Mouse (Mus musculus) kidney, embryonic 14.5 days (tissue): ENCODE data around the gene Gnai1. TPM values are rescaled to one million over a fixed set of nuclear protein-coding genes. Genes with fewer than 3 reads are reported as not detected.

Experiments
- ATAC-seq: fragments of 200-750 bp; cut with Nextera tagmentation; 2 replicates; pipeline ENCODE4 v1.8.0; 2017; ENCODE audit warnings: moderate number of reproducible peaks, mild to moderate bottlenecking, moderate TSS enrichment, moderate library complexity; ENCODE audit not compliant: low FRiP score, low TSS enrichment
- H3K27ac ChIP-seq: fragments of 300-500 bp; sonication (generic); 2 replicates; pipeline ENCODE4 v1.5.1; 2014; ENCODE audit warnings: low read depth, mild to moderate bottlenecking, low read length, moderate library complexity, mixed read lengths
- H3K27me3 ChIP-seq: fragments of 300-500 bp; sonication (generic); 2 replicates; pipeline ENCODE4 v1.6.1; 2014; ENCODE audit warnings: mild to moderate bottlenecking, low read length; ENCODE audit not compliant: control insufficient read depth, insufficient read depth
- H3K36me3 ChIP-seq: fragments of 300-500 bp; sonication (generic); 2 replicates; pipeline ENCODE4 v1.6.1; 2014; ENCODE audit warnings: low read length, mixed read lengths; ENCODE audit not compliant: control insufficient read depth, insufficient read depth
- H3K4me1 ChIP-seq: fragments of 300-500 bp; sonication (generic); 2 replicates; pipeline ENCODE4 v1.6.1; 2014; ENCODE audit warnings: low read length, mixed read lengths; ENCODE audit not compliant: control insufficient read depth, insufficient read depth
- H3K4me2 ChIP-seq: fragments of 300-500 bp; sonication (generic); replicated peaks from 2 replicates; pipeline ENCODE4 v1.6.1; 2014; ENCODE audit warnings: low read depth, mild to moderate bottlenecking, low read length
- H3K4me3 ChIP-seq: fragments of 300-500 bp; sonication (generic); 2 replicates; pipeline ENCODE4 v1.5.1; 2014; ENCODE audit warnings: mild to moderate bottlenecking, low read length
- H3K9ac ChIP-seq: fragments of 300-500 bp; sonication (generic); 2 replicates; pipeline ENCODE4 v1.6.1; 2014; ENCODE audit warnings: low read depth, mild to moderate bottlenecking, low read length, moderate library complexity
- H3K9me3 ChIP-seq: fragments of 300-500 bp; sonication (generic); 2 replicates; pipeline ENCODE4 v1.6.1; 2016; ENCODE audit warnings: low read length; ENCODE audit not compliant: control insufficient read depth
- WGBS: fragments of 180-500 bp; shearing (Covaris S2); extraction: QIAGEN DNeasy Blood & Tissue Kit; methylation state at CpG from one replicate; pipeline ENCODE4 v1.1.7; 2014; 5-methylcytosine and 5-hydroxymethylcytosine counted together
- polyA plus RNA-seq: library from polyadenylated mRNA; unstranded; fragments of >200 nt; fragmentation: Nextera tagmentation; extraction: Ambion mirVana; gene quantifications from 2 replicates; pipeline ENCODE4 v1.2.1, GENCODE M21; 2014

The Gnai1 gene
- polyA plus RNA-seq = 22.6 and 31.9 TPM in 2 replicates

GRCm38 (mm10) chr5:18360281-18360819, at the start of gene Gnai1:
Gnai1 (minus strand) TSS chr5:18360355.
- Histone ChIP-seq H3K36me3 (no peaks in the 10 kb centered on the region), H3K4me1 (no peaks in the 10 kb centered on the region; the same call in 1 of the 2 replicates), H3K27ac (no peak within 1 kb of the TSS), H3K4me2 (peak within 1 kb of the TSS; percentile 92), H3K9me3 (no peaks in the 10 kb centered on the region), H3K4me3 (peak within 1 kb of the TSS; percentile 84), H3K27me3 (no peaks in the 10 kb centered on the region), H3K9ac (peak within 1 kb of the TSS; percentile 72)
- peak; percentile 96 for ATAC-seq
- WGBS = 0% methylated on average over 33 of the region's 76 CpGs

GRCm38 (mm10) chr5:18367864-18368263, 7.7 kb upstream of the Gnai1 start:
- H3K4me3 ChIP-seq = no peak overlapping the region
- no peaks in the 10 kb centered on the region for H3K9me3 ChIP-seq
- WGBS = 4% methylated on average over 2 of the region's 2 CpGs
- H3K27me3 ChIP-seq = no peaks in the 10 kb centered on the region
- no peaks in the 10 kb centered on the region for H3K36me3 ChIP-seq
- H3K4me2 ChIP-seq = no peak overlapping the region
- H3K27ac ChIP-seq = no peak overlapping the region
- ATAC-seq = no peak
- H3K4me1 ChIP-seq = no peaks in the 10 kb centered on the region
- no peak overlapping the region for H3K9ac ChIP-seq

GRCm38 (mm10) chr5:18365460-18365859, 5.3 kb upstream of the Gnai1 start:
- Histone ChIP-seq H3K9ac (no peak overlapping the region), H3K4me3 (no peak overlapping the region), H3K27ac (no peak overlapping the region), H3K36me3 (no peaks in the 10 kb centered on the region), H3K9me3 (no peaks in the 10 kb centered on the region), H3K4me2 (no peak overlapping the region), H3K4me1 (no peaks in the 10 kb centered on the region), H3K27me3 (no peaks in the 10 kb centered on the region)
- no peak for ATAC-seq
- WGBS = 90% methylated on average over 3 of the region's 3 CpGs

- no peaks in the 10 kb centered on the region; the same call in 1 of the 2 replicates for H3K4me1 ChIP-seq
- no peaks in the 10 kb centered on the region for H3K36me3 ChIP-seq
- ATAC-seq = no peak
- peak overlapping the region; percentile 72; the same call in 1 of the 2 replicates for H3K9ac ChIP-seq
- no peaks in the 10 kb centered on the region for H3K9me3 ChIP-seq
- peak overlapping the region; percentile 92 for H3K4me2 ChIP-seq
- peak overlapping the region; percentile 84 for H3K4me3 ChIP-seq
- no peaks in the 10 kb centered on the region for H3K27me3 ChIP-seq
- H3K27ac ChIP-seq = no peak overlapping the region
- 19% methylated on average over 6 of the region's 6 CpGs for WGBS
Observed at GRCm38 (mm10) chr5:18360956-18361355, 801 bp upstream of the Gnai1 start.

DNA sequence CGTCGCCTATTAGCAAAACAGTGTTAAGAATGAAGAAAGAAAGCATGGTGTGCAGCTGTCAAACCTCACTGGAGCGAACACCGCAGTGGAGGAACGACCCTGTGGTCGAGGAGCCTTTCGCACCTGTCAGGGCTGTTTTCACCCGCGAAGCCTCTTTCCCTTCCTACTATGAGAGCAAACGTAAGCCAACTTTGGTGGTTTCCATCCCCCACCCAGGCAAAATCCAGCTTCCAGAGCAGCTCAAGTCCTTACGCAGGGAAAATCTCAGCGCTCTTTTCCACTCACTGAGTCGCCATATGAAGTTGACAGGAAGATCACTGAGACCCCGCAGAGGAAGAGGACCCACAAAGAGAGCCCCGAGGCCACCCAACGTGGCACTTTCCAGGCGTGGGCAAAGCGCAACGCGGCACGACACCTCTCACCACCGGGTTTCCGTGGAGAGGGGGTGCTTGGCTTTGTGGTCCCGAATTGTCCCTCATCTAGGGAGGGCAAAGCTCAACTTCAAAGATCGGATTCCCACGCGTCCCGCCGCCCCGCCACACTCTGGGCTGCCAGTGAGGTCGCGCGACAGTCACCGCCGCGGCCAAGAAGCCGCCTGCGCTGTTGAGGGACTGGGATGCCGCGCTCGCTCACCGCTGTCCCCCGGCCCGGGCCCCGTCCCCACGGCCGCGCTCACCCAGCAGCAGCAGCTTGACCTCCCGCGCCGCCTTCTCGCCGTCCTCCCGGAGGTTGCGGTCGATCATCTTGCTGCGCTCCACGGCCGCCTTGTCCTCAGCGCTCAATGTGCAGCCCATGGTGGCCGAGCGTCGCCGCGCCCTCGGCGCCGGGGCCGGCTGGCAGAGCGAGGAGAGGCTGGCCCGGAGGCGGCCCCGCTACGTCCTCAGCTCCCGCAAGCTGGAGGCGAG, 527 bp downstream of the Gnai1 start:
- H3K4me3 ChIP-seq = peak overlapping the region; percentile 84
- peak; percentile 84 for ATAC-seq
- WGBS = under 1% methylated on average over 73 of the region's 76 CpGs
- H3K4me1 ChIP-seq = no peaks in the 10 kb centered on the region; the same call in 1 of the 2 replicates
- no peaks in the 10 kb centered on the region for H3K27me3 ChIP-seq
- peak overlapping the region; percentile 72 for H3K9ac ChIP-seq
- H3K27ac ChIP-seq = no peak overlapping the region
- no peaks in the 10 kb centered on the region for H3K36me3 ChIP-seq
- no peaks in the 10 kb centered on the region for H3K9me3 ChIP-seq
- H3K4me2 ChIP-seq = peak overlapping the region; percentile 92

GRCm38 (mm10) chr5:18358778-18359177, 1.4 kb downstream of the Gnai1 start:
- H3K4me1 ChIP-seq = no peaks in the 10 kb centered on the region; the same call in 1 of the 2 replicates
- H3K27ac ChIP-seq = no peak overlapping the region
- H3K36me3 ChIP-seq = no peaks in the 10 kb centered on the region
- H3K4me2 ChIP-seq = peak overlapping the region; percentile 92
- H3K27me3 ChIP-seq = no peaks in the 10 kb centered on the region
- H3K9me3 ChIP-seq = no peaks in the 10 kb centered on the region
- H3K9ac ChIP-seq = no peak overlapping the region
- no peak for ATAC-seq
- 36% methylated on average over 6 of the region's 6 CpGs for WGBS
- H3K4me3 ChIP-seq = peak overlapping the region; percentile 84

GRCm38 (mm10) chr5:18358191-18358590, 2.0 kb downstream of the Gnai1 start:
- WGBS = 15% methylated on average over 3 of the region's 3 CpGs
- Histone ChIP-seq H3K4me2 (peak overlapping the region; percentile 92; the same call in 1 of the 2 replicates), H3K4me3 (no peak overlapping the region; the same call in 1 of the 2 replicates)

DNA sequence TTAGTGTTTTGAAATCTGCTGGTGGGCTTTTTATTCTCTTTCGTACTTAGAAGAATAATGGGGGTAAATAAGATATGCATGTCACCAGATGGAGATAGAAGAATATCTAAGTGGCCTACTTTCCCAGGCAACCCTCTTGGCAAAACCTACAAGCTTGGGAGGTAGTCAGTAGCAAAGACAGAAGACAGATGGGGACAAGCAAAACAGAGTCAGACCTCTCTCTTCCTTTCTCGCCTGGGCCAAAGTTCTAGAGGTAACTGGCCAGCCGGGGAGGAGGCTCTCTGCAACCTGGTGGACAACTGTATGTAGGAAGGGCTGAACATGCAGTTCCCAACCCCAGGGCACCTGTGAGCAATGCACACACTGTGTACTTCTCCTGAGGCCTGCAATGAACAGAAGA, 12.9 kb downstream of the Gnai1 start:
- no peak for ATAC-seq
- no peaks in the 10 kb centered on the region for H3K36me3 ChIP-seq
- H3K27ac ChIP-seq = no peak overlapping the region
- no peak overlapping the region for H3K9ac ChIP-seq
- no peaks in the 10 kb centered on the region; the same call in 1 of the 2 replicates for H3K9me3 ChIP-seq
- whole genome bisulfite sequencing = 91% methylated on average over 3 of the region's 3 CpGs
- no peak overlapping the region for H3K4me2 ChIP-seq
- no peaks in the 10 kb centered on the region for H3K27me3 ChIP-seq
- no peak overlapping the region for H3K4me3 ChIP-seq
- no peaks in the 10 kb centered on the region for H3K4me1 ChIP-seq

More at GRCm38 (mm10) chr5:18358191-18358590, 2.0 kb downstream of the Gnai1 start:
- H3K27me3 ChIP-seq = no peaks in the 10 kb centered on the region
- H3K9ac ChIP-seq = no peak overlapping the region
- H3K27ac ChIP-seq = no peak overlapping the region
- no peaks in the 10 kb centered on the region; the same call in 1 of the 2 replicates for H3K4me1 ChIP-seq
- no peak for ATAC-seq
- H3K36me3 ChIP-seq = no peaks in the 10 kb centered on the region
- no peaks in the 10 kb centered on the region for H3K9me3 ChIP-seq
